Mouse (Mus musculus): ENCODE data around the gene Ciart. TPM values are rescaled to one million over a fixed set of nuclear protein-coding genes. Genes with fewer than 3 reads are reported as not detected.

Ciart gene
- polyA plus RNA-seq (2017; shearing (Covaris generic)), result 8.2 TPM

GRCm38 (mm10) chr3:95881979-95882815, at the start of gene Ciart:
Gene Ciart (minus strand): TSS chr3:95882251.

GRCm38 (mm10) chr3:95928658-95929503, 46.8 kb upstream of the Ciart start, which contains the start of gene Anp32e:
Gene Anp32e (plus strand): TSS chr3:95929246.

DNA sequence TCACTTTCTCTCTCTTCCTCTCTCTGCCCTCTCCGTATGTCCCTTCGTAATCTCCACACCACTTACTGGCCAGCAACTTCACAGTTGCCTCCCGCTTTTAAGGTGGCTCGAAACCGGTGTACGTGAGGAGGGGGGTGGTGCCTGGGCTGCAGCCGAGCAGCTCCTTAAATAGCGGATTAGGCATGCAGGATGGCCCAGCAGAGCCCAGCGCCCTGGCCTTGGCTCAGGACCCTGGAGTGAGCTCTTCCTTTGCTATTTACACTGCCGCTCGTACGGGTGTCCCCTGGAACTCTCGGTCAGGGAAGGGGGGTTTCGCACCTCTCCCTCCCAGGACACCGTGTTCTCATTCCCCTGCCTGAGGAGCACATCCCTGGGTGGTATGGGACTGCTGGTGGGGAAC, 22.5 kb upstream of the Ciart start, which contains the start of gene Car14:
TSS of gene Car14 (minus strand) at position 124 of the 400 bp plus-strand sequence.

GRCm38 (mm10) chr3:95893606-95894316, 11.7 kb upstream of the Ciart start, which contains the start of gene Aph1a:
Gene Aph1a (plus strand): TSS chr3:95893969.

DNA sequence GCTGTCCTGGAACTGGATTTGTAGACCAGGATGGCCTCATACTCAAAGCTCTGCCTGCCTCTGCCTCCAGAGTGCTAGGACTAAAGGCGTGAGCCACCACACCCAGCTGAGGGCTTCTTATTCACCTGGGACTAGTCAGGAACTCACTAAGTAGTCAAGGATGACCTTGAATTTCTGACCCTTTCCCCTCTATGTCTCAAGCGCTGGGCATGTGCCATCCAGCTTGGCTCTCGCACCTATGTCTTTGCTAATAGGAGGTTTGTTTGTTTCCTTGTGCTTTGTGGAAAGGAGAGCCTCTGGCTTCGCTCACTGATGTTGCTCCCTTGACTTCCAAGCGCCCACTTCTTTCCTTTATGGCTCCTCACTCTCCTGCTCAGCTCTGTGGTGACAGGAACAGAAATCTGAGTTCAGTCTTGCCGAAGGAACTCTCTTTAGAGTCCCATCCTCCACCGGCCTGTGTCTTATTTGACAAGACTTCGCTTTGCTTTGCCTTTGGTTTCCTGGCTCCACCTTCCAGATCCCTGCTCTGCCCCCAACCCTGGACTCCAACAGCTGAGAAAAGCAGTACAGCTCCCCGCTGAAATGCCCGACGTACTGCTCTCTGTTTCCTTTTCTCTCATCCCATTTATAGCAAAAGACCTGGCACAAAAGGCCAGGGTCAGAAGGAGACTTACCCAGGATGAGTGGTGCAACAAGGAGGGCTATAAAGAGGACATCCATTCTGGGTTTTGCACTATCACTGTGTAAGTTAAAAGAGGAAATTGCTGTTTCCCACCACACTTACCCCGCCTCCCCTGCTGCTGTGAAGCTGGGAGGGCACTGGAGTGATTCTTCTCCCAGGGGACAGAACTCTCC, 9.4 kb upstream of the Ciart start, which contains the start of gene BC028528:
TSS of gene BC028528 (minus strand) at position 795 of the 855 bp plus-strand sequence.

GRCm38 (mm10) chr3:95871392-95871867, 10.6 kb downstream of the Ciart start, which contains the start of gene Mrps21:
Gene Mrps21 (minus strand): TSS chr3:95871519.

GRCm38 (mm10) chr3:95855502-95856089, 26.5 kb downstream of the Ciart start, which contains the start of gene Prpf3:
Gene Prpf3 (minus strand): TSS chr3:95855885.

Other genes starting within 250 kb of the Ciart start
- gene Mcl1, start 223.5 kb downstream of the Ciart start, polyA plus RNA-seq (2017; shearing (Covaris generic)), result 42.6 TPM
- 10.5 TPM for gene Adamtsl4, start 194.3 kb downstream of the Ciart start, polyA plus RNA-seq (2017; shearing (Covaris generic))
- 235 TPM for gene Ecm1, start 142.7 kb downstream of the Ciart start, polyA plus RNA-seq (2017; shearing (Covaris generic))
- gene Tars2, start 122.0 kb downstream of the Ciart start, polyA plus RNA-seq (2017; shearing (Covaris generic)), result 88.7 TPM
- gene Rprd2, start 63.4 kb downstream of the Ciart start, polyA plus RNA-seq (2017; shearing (Covaris generic)), result 16.8 TPM
- 77.5 TPM for gene Prpf3, start 26.4 kb downstream of the Ciart start, polyA plus RNA-seq (2017; shearing (Covaris generic))
- 281 TPM for gene Mrps21, start 10.7 kb downstream of the Ciart start, polyA plus RNA-seq (2017; shearing (Covaris generic))
- 0.67 TPM for gene BC028528, start 9.8 kb upstream of the Ciart start, polyA plus RNA-seq (2017; shearing (Covaris generic))
- 61.7 TPM for gene Aph1a, start 11.7 kb upstream of the Ciart start, polyA plus RNA-seq (2017; shearing (Covaris generic))
- not detected for gene Car14, start 22.4 kb upstream of the Ciart start, polyA plus RNA-seq (2017; shearing (Covaris generic))
- 233 TPM for gene Anp32e, start 47.0 kb upstream of the Ciart start, polyA plus RNA-seq (2017; shearing (Covaris generic))
- gene Plekho1, start 113.8 kb upstream of the Ciart start, polyA plus RNA-seq (2017; shearing (Covaris generic)), result 7.7 TPM
- gene Vps45, start 176.2 kb upstream of the Ciart start, polyA plus RNA-seq (2017; shearing (Covaris generic)), result 33.7 TPM
- 21.2 TPM for gene Otud7b, start 222.3 kb upstream of the Ciart start, polyA plus RNA-seq (2017; shearing (Covaris generic))

All from CD4-positive, CD25-positive, alpha-beta regulatory T cell, adult 9 weeks (primary cell).